Mouse (Mus musculus) CH12.LX (cell line): ENCODE measurements at regions not wholly inside any gene's neighbourhood (a gene's known extent, or its start where the extent isn't known, plus 50 kb on each side); places are given as distances from the start of the nearest gene placed in this dataset.

Source experiments
- DNase-seq: peaks from one replicate; pipeline ENCODE4 v3.0.0-alpha.2; 2013; ENCODE audit errors: extremely low read depth
- H3K27ac ChIP-seq: 2 replicates; pipeline ENCODE4 v1.5.1; 2012; ENCODE audit warnings: low read depth, mild to moderate bottlenecking, control low read depth, moderate library complexity; ENCODE audit not compliant: insufficient read depth
- H3K27me3 ChIP-seq: replicated peaks from 2 replicates; pipeline ENCODE3; 2012; ENCODE audit warnings: inconsistent platforms
- H3K36me3 ChIP-seq, 2 experiments: replicated peaks in 1 of 2; 2 replicates each; pipeline versions ENCODE3 to v1.6.1; 2012; ENCODE audit warnings: inconsistent platforms in 1 of 2, low read length in 1 of 2, mild to moderate bottlenecking in 1 of 2, mixed read lengths in 1 of 2, moderate library complexity in 1 of 2; ENCODE audit not compliant: control insufficient read depth in 1 of 2, insufficient read depth in 1 of 2
- H3K4me1 ChIP-seq, 2 experiments: 2 replicates each; pipeline ENCODE4 v1.6.1; 2012; ENCODE audit warnings: inconsistent platforms in 1 of 2, moderate library complexity in 1 of 2; ENCODE audit not compliant: insufficient read depth in 2 of 2, control insufficient read depth in 1 of 2
- H3K4me2 ChIP-seq: 2 replicates; pipeline ENCODE4 v1.6.1; 2012; ENCODE audit warnings: low read depth, mild to moderate bottlenecking, control low read depth; ENCODE audit not compliant: poor library complexity, insufficient read depth, severe bottlenecking
- H3K4me3 ChIP-seq, 3 experiments: fragments of 150-350 bp in 1 of 3; sonication (generic) in 1 of 3; replicated peaks in 1 of 3; 2 replicates each; pipeline versions ENCODE3 to v1.5.1; 2011 to 2012; ENCODE audit warnings: low read depth in 2 of 3, low read length in 2 of 3, mild to moderate bottlenecking in 2 of 3, moderate library complexity in 2 of 3, control low read depth in 1 of 3, improper control_type of control experiment in 1 of 3, inconsistent platforms in 1 of 3, mixed read lengths in 1 of 3; ENCODE audit not compliant: poor library complexity in 1 of 3
- H3K79me2 ChIP-seq: replicated peaks from 2 replicates; pipeline ENCODE4 v1.6.1; 2012; ENCODE audit warnings: mild to moderate bottlenecking, moderate library complexity; ENCODE audit not compliant: control insufficient read depth, poor library complexity, insufficient read depth, severe bottlenecking; ENCODE audit errors: extremely low read depth
- H3K9ac ChIP-seq: 2 replicates; pipeline ENCODE4 v1.6.1; 2012; ENCODE audit warnings: low read depth, mild to moderate bottlenecking, control low read depth, moderate library complexity; ENCODE audit not compliant: insufficient read depth
- H3K9me3 ChIP-seq: replicated peaks from 2 replicates; pipeline ENCODE3; 2012; ENCODE audit warnings: low read length, inconsistent platforms, mixed read lengths
- CHD1 ChIP-seq: IDR thresholded peaks from 2 replicates; pipeline ENCODE4 v1.6.1; 2012; ENCODE audit warnings: low read depth, low read length, improper control_type of control experiment, inconsistent platforms
- CHD2 ChIP-seq: IDR thresholded peaks from 2 replicates; pipeline ENCODE4 v1.6.1; 2011; ENCODE audit warnings: low read length, improper control_type of control experiment
- CTCF ChIP-seq, 2 experiments: IDR thresholded peaks in 1 of 2; conservative IDR thresholded peaks in 1 of 2; 2 replicates each; pipeline ENCODE4 v1.5.1; 2011 to 2012; ENCODE audit warnings: low read depth in 2 of 2, low read length in 2 of 2, improper control_type of control experiment in 1 of 2, inconsistent platforms in 1 of 2, mild to moderate bottlenecking in 1 of 2, moderate library complexity in 1 of 2
- E2F4 ChIP-seq: IDR thresholded peaks from 2 replicates; pipeline ENCODE4 v1.6.1; 2011; ENCODE audit warnings: low read depth, low read length, improper control_type of control experiment; ENCODE audit not compliant: insufficient replicate concordance
- EP300 ChIP-seq: IDR thresholded peaks from 2 replicates; pipeline ENCODE4 v1.6.1; 2011; ENCODE audit warnings: low read length, improper control_type of control experiment
- ETS1 ChIP-seq: conservative IDR thresholded peaks from 2 replicates; pipeline ENCODE4 v1.6.1; 2012; ENCODE audit warnings: low read depth, mild to moderate bottlenecking, inconsistent platforms, low read length, improper control_type of control experiment, moderate library complexity
- HCFC1 ChIP-seq: IDR thresholded peaks from 2 replicates; pipeline ENCODE4 v1.6.1; 2012; ENCODE audit warnings: low read depth, mild to moderate bottlenecking, inconsistent platforms, low read length, improper control_type of control experiment
- IRF4 ChIP-seq: IDR thresholded peaks from 2 replicates; pipeline ENCODE4 v1.6.1; 2014; ENCODE audit warnings: low read depth, mild to moderate bottlenecking, inconsistent platforms, low read length, improper control_type of control experiment
- KAT2A ChIP-seq: IDR thresholded peaks from 2 replicates; pipeline ENCODE4 v1.6.1; 2012; ENCODE audit warnings: low read length, improper control_type of control experiment, inconsistent platforms; ENCODE audit not compliant: insufficient replicate concordance
- MAX ChIP-seq: IDR thresholded peaks from 2 replicates; pipeline ENCODE4 v1.6.1; 2011; ENCODE audit warnings: low read length, improper control_type of control experiment
- MYC ChIP-seq: IDR thresholded peaks from 2 replicates; pipeline ENCODE4 v1.6.1; 2011; ENCODE audit warnings: low read depth, mild to moderate bottlenecking, improper control_type of control experiment, low read length
- NELFE ChIP-seq: IDR thresholded peaks from 2 replicates; pipeline ENCODE4 v1.6.1; 2011; ENCODE audit warnings: low read depth, low read length, improper control_type of control experiment
- NRF1 ChIP-seq: IDR thresholded peaks from 2 replicates; pipeline ENCODE4 v1.6.1; 2014; ENCODE audit warnings: low read depth, mild to moderate bottlenecking, inconsistent platforms, low read length, improper control_type of control experiment, moderate library complexity
- RAD21 ChIP-seq: IDR thresholded peaks from 2 replicates; pipeline ENCODE4 v1.6.1; 2011; ENCODE audit warnings: low read depth, mild to moderate bottlenecking, low read length, improper control_type of control experiment, moderate library complexity
- SIN3A ChIP-seq: IDR thresholded peaks from 2 replicates; pipeline ENCODE4 v1.6.1; 2012; ENCODE audit warnings: low read length, improper control_type of control experiment, inconsistent platforms
- SMC3 ChIP-seq: IDR thresholded peaks from 2 replicates; pipeline ENCODE4 v1.6.1; 2011; ENCODE audit warnings: low read depth, low read length, improper control_type of control experiment
- TBP ChIP-seq: conservative IDR thresholded peaks from 2 replicates; pipeline ENCODE4 v1.6.1; 2011; ENCODE audit warnings: low read depth, low read length, improper control_type of control experiment
- TCF12 ChIP-seq: IDR thresholded peaks from 2 replicates; pipeline ENCODE4 v1.6.1; 2014; ENCODE audit warnings: low read depth, mild to moderate bottlenecking, inconsistent platforms, low read length, improper control_type of control experiment
- USF1 ChIP-seq: IDR thresholded peaks from 2 replicates; pipeline ENCODE4 v1.6.1; 2014; ENCODE audit warnings: low read depth, mild to moderate bottlenecking, inconsistent platforms, low read length, improper control_type of control experiment
- USF2 ChIP-seq: conservative IDR thresholded peaks from 2 replicates; pipeline ENCODE4 v1.6.1; 2011; ENCODE audit warnings: low read depth, low read length, improper control_type of control experiment
- ZC3H11A ChIP-seq: IDR thresholded peaks from 2 replicates; pipeline ENCODE4 v1.6.1; 2012; ENCODE audit warnings: low read depth, mild to moderate bottlenecking, inconsistent platforms, low read length, improper control_type of control experiment
- ZKSCAN1 ChIP-seq: IDR thresholded peaks from 2 replicates; pipeline ENCODE4 v1.6.1; 2012; ENCODE audit warnings: low read depth, inconsistent platforms, low read length, improper control_type of control experiment, borderline replicate concordance
- ZNF384 ChIP-seq: IDR thresholded peaks from 2 replicates; pipeline ENCODE4 v1.6.1; 2012; ENCODE audit warnings: low read depth, low read length, improper control_type of control experiment, inconsistent platforms
- dilution Hi-C: fragments of 300-500 bp; cut with MboI; formaldehyde crosslinking; loops from 2 replicates; pipeline ENCODE4 v1.14.3; 2020; ENCODE audit warnings: low sequenced_read_pairs; ENCODE audit not compliant: extremely low pct_unique_long_range_greater_than_20kb, extremely low pct_ligation_motif_present
- in situ Hi-C: fragments of 300-500 bp; cut with MboI; formaldehyde crosslinking; loops from 3 replicates; pipeline ENCODE4 v1.14.3; 2019; ENCODE audit warnings: low sequenced_read_pairs, low pct_ligation_motif_present, low pct_unique_long_range_greater_than_20kb, mixed read lengths

DNA sequence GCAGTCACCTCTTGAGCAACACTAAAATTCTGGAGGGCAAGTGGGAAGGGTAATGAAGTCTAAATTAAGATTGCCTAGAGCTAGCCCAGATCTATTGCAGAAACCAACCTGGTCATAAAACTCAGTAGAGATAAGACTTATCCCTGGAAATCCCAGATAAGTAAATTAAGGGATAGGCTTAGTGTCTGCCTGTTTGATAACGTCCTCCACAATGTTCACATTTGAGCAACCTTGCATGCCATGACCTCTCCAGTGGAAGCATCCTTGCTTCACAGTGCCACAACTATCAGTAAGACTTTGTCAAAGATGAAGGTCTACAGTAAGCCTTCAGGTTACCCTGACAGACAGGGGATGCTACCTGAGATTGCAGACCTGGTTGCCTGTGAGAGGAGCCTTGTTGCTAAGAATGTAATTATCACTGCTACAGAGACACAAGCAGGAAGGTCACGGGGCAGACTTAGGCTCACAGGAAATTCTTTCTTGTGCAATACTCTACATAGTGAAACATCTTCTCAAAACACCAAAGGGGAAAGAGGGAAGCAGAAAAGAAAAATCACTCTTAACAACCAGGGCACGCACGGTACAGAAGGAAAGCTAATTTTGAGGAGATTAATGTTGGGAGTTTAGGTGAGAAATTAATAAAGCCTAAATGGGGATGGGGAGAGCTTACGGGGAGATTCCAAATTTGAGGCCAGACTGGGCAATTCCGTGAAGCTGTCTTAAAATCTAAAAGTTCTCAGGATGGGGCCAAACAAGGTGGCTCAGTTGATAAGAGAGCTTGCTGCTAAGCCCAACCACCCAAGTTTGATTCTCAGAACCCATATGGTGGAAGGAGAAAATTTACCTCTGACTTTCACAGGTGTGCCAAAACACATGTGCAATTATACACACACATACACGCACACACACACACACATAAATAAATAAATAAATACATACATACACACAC, 56.9 kb upstream of the Prdm9 start:
- Histone ChIP-seq H3K9ac (no peak overlapping the region), H3K27ac (no peak overlapping the region), H3K9me3 (no peaks in the 10 kb centered on the region), H3K36me3 (no peaks in the 10 kb centered on the region), H3K4me3 (no peak overlapping the region), H3K79me2 (no peaks in the 10 kb centered on the region), H3K4me2 (no peak overlapping the region), H3K27me3 (no peaks in the 10 kb centered on the region), H3K4me1 (no peaks in the 10 kb centered on the region)
- DNase-seq = no peak
- in situ Hi-C loops = no loop called here
- TF ChIP-seq ETS1 (no peak), IRF4 (no peak), CTCF (conservative IDR thresholded peaks at IDR 0.05 in 1 of 2, IDR thresholded peaks at IDR 0.05 in 1 of 2; ENCODE audit: low read depth in 2 of 2, low read length in 2 of 2) (no peak), ZNF384 (no peak)
- dilution Hi-C loops = no loop called here

DNA sequence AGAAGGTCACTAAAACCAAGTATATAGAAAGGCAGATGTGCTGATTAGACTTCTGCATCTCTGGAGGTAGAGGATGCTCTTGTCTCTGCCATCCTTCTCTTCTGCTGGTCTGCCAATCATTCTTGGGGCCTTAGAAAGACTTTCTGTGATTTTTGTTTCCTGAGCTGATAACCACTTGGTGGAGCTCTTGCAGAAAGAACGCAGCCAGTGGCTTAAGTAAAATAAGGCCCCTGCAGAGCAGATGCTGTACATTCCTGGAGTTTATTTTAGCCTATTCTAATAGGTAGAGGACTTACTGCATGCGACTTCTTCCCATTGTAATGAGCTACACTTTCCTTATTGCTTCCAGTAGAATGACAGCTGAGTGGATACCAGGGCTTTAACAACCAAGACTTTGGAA, 58.8 kb upstream of the Prdm9 start:
- Histone ChIP-seq H3K4me3 (no peak overlapping the region), H3K9ac (no peak overlapping the region), H3K4me1 (no peaks in the 10 kb centered on the region), H3K27ac (no peak overlapping the region), H3K36me3 (no peaks in the 10 kb centered on the region), H3K9me3 (no peaks in the 10 kb centered on the region), H3K79me2 (no peaks in the 10 kb centered on the region), H3K27me3 (no peaks in the 10 kb centered on the region), H3K4me2 (no peak overlapping the region)
- peak; percentile 31 for DNase-seq
- TF ChIP-seq ZC3H11A = peak; percentile 34; the same call in 1 of the 2 replicates
- TF ChIP-seq CTCF (conservative IDR thresholded peaks at IDR 0.05 in 1 of 2, IDR thresholded peaks at IDR 0.05 in 1 of 2; ENCODE audit: low read depth in 2 of 2, low read length in 2 of 2) = peak; percentile 19 to 82; a peak in 2 of 4 replicates
- peak; percentile 81 for TF ChIP-seq SMC3
- no peak for TF ChIP-seq KAT2A
- peak; percentile 83 for TF ChIP-seq RAD21
- dilution Hi-C loops = no loop called here
- in situ Hi-C loops = no loop called here

DNA sequence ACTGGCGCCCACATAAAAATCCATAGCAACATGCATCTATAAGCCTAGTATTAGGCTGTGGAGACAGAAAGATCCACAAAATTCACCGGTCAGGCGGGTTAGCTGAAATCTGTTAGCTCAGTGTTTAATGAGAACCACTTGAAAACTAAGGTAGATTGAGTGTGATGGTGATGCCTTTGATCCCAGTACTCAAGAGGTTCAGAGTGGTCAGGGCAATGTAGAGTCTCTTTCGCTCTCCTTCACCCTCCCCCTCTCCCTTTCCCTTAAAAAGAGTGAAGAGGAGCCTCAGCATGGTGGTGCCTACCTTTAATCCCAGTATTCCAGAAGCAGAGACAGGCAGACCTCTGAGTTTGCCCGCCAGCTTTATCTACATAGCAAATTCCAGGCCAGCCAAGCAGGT, 66.6 kb upstream of the Prdm9 start:
- in situ Hi-C loops (no loop called here), dilution Hi-C loops (no loop called here)
- no peaks in the 10 kb centered on the region for H3K79me2 ChIP-seq
- TF ChIP-seq TCF12 = no peak
- TF ChIP-seq NRF1 = no peak
- no peak for TF ChIP-seq ZKSCAN1
- no peak for TF ChIP-seq MYC
- no peak for TF ChIP-seq ETS1
- no peak for TF ChIP-seq ZNF384
- no peak for TF ChIP-seq ZC3H11A
- TF ChIP-seq USF2 = no peak
- TF ChIP-seq NELFE = no peak
- no peak for TF ChIP-seq E2F4
- no peak for TF ChIP-seq HCFC1
- no peak for TF ChIP-seq USF1
- no peak for TF ChIP-seq CHD1
- no peak for TF ChIP-seq SIN3A
- no peak for TF ChIP-seq EP300
- no peak for TF ChIP-seq IRF4
- no peak for TF ChIP-seq MAX
- no peak for TF ChIP-seq CHD2
- TF ChIP-seq TBP = no peak
- TF ChIP-seq, all 38 proteins: peak for 0
- Histone ChIP-seq H3K9me3 (no peaks in the 10 kb centered on the region), H3K27me3 (no peaks in the 10 kb centered on the region), H3K4me1 (no peaks in the 10 kb centered on the region), H3K36me3 (no peaks in the 10 kb centered on the region), H3K4me3 (no peak overlapping the region), H3K9ac (no peak overlapping the region), H3K27ac (no peak overlapping the region), H3K4me2 (no peak overlapping the region)
- no peak for DNase-seq
